Mouse (Mus musculus) forelimb bud, embryonic 11.5 days (tissue): ENCODE data around the gene Slc35f2.

Experiments
- DNase-seq: peaks from one replicate; pipeline ENCODE4 v3.0.0-alpha.2; 2012; ENCODE audit warnings: low read depth, low spot score

Gene Slc35f2

GRCm38 (mm10) chr9:53771344-53772021 lies at the start of gene Slc35f2:
Slc35f2 (plus strand) TSS chr9:53771538.
- DNase-seq: peak; percentile 43

GRCm38 (mm10) chr9:53740829-53741404 lies 30.4 kb upstream of the Slc35f2 start:
- no peak for DNase-seq

- DNase-seq: no peak
Measured at GRCm38 (mm10) chr9:53750411-53750810, 20.9 kb upstream of the Slc35f2 start.

- no peak for DNase-seq
Measured at GRCm38 (mm10) chr9:53750899-53751298, 20.4 kb upstream of the Slc35f2 start.

GRCm38 (mm10) chr9:53754801-53755200 lies 16.5 kb upstream of the Slc35f2 start:
- no peak for DNase-seq

GRCm38 (mm10) chr9:53758142-53758541 lies 13.2 kb upstream of the Slc35f2 start:
- DNase-seq: no peak

GRCm38 (mm10) chr9:53764697-53765096 lies 6.6 kb upstream of the Slc35f2 start:
- DNase-seq: no peak

GRCm38 (mm10) chr9:53768486-53768885 lies 2.9 kb upstream of the Slc35f2 start:
- DNase-seq: no peak

- DNase-seq: no peak
Measured at GRCm38 (mm10) chr9:53770771-53771343, 481 bp upstream of the Slc35f2 start.

GRCm38 (mm10) chr9:53772121-53772561 lies 803 bp downstream of the Slc35f2 start:
- no peak for DNase-seq

- no peak for DNase-seq
Measured at GRCm38 (mm10) chr9:53775511-53775910, 4.2 kb downstream of the Slc35f2 start.

GRCm38 (mm10) chr9:53786561-53787407 lies 15.4 kb downstream of the Slc35f2 start:
- peak; percentile 38 for DNase-seq

- DNase-seq: no peak
Measured at GRCm38 (mm10) chr9:53793830-53794330, 22.5 kb downstream of the Slc35f2 start.

GRCm38 (mm10) chr9:53794490-53794889 lies 23.2 kb downstream of the Slc35f2 start:
- no peak for DNase-seq

- no peak for DNase-seq
Measured at GRCm38 (mm10) chr9:53795351-53795750, 24.0 kb downstream of the Slc35f2 start.

- DNase-seq: no peak
Measured at GRCm38 (mm10) chr9:53796386-53796785, 25.0 kb downstream of the Slc35f2 start.

GRCm38 (mm10) chr9:53797141-53797540 lies 25.8 kb downstream of the Slc35f2 start:
- no peak for DNase-seq

GRCm38 (mm10) chr9:53802921-53803320 lies 31.6 kb downstream of the Slc35f2 start:
- DNase-seq: no peak

GRCm38 (mm10) chr9:53806496-53807086 lies 35.3 kb downstream of the Slc35f2 start:
- no peak for DNase-seq

GRCm38 (mm10) chr9:53813418-53813817 lies 42.1 kb downstream of the Slc35f2 start:
- no peak for DNase-seq

- peak; percentile 32 for DNase-seq
Measured at GRCm38 (mm10) chr9:53818760-53819159, 47.4 kb downstream of the Slc35f2 start.
